Mouse (Mus musculus) gastrocnemius, adult 8-10 months (tissue): ENCODE data around the gene Ctsll3. TPM values are rescaled to one million over a fixed set of nuclear protein-coding genes. Genes with fewer than 3 reads are reported as not detected.

Experiments used
- DNase-seq, 2 experiments: peaks; one replicate each; pipeline ENCODE4 v3.0.0; 2022; ENCODE audit warnings: low spot score in 2 of 2
- total RNA-seq, 4 experiments: library from RNA; stranded (reverse); gene quantifications; 2 replicates each; pipeline ENCODE4 v1.2.4; 2022

Gene Ctsll3
- not detected for total RNA-seq

DNA sequence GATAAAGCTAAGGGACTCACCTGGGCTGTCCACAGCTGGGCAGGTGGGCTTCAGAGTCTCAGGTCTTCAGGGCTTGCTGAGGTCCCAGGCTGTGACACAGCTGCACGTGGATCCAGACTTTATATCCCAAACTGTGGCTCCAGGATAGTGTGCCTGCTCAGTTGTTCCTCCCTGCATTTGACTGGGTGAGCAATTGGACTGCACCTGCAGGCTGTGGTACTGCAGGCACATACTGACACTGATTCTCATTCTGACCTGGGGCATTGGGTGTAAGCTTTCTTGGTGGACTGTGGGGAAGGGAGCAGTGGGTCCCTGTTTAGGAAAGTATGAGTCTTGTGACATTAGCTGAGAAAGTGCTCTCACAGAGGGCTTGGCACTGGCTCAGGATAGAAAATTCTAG, at the start of gene Ctsll3:
Gene Ctsll3 (minus strand): TSS at position 101 of the 400 bp plus-strand sequence.
- no peak for DNase-seq

- DNase-seq: no peak
Observed at GRCm38 (mm10) chr13:60848241-60849120, 45.8 kb upstream of the Ctsll3 start.

GRCm38 (mm10) chr13:60843153-60843552, 40.5 kb upstream of the Ctsll3 start:
- DNase-seq: no peak

DNA sequence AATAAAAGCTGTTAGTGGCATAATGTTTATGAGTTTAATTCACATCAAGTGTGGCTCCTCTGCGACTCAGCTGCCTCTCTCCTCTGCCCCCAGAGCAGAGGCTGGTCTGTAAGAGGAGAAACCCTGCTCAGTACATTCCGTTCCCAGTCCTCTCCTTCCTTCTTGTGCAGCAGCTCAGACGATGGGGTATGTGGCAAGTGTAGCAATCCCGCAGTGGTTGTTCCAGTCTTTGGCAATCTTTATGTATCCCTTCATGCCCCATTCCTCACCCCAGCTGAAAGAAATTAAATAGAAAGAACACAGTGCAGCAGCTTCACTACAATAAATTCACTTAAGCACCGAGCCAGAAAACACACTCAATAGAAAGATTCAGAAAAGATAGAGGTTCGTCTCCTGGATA, 40.1 kb upstream of the Ctsll3 start:
- no peak for DNase-seq

GRCm38 (mm10) chr13:60839353-60839902, 36.8 kb upstream of the Ctsll3 start:
- DNase-seq: no peak

DNA sequence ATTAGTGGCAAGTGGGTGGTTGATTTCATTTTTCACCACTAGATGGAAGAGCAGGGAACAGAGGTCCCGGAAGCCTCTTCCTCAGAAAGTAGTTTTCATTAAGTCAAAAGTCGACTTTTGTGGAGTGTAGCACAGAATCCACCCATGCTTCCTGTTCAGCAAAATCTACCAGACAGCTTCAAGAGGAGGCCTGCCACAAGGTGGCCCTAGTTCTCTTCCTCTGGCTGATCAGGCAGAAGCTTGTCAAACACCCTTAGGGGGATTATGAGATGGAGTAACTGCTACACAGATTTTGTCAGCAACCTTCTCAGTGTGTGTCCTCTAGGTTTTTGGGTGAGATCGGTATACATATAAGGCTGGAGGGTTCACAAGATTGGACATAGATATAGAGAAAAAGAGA, 23.4 kb upstream of the Ctsll3 start:
- DNase-seq: no peak

GRCm38 (mm10) chr13:60820486-60821175, 18.0 kb upstream of the Ctsll3 start:
- no peak for DNase-seq

DNA sequence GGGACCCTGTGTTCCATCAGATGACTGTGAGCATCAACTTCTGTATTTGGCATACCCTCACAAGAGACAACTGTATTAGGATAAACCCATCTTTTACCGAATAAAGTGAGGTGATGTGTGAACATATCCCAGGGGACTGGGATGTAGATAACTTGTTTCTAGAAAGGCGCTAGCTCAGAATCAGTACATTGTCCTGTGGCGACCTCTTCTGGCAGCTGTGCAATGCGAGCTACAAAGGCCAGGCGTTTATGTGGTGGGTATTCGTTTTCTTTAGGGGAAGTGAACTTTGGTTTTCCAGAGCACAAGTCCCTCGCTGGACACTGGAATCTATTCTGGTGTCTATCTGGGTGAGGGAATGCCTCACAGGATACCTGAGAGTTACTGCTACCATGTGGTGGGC, 16.8 kb upstream of the Ctsll3 start:
- no peak for DNase-seq

DNA sequence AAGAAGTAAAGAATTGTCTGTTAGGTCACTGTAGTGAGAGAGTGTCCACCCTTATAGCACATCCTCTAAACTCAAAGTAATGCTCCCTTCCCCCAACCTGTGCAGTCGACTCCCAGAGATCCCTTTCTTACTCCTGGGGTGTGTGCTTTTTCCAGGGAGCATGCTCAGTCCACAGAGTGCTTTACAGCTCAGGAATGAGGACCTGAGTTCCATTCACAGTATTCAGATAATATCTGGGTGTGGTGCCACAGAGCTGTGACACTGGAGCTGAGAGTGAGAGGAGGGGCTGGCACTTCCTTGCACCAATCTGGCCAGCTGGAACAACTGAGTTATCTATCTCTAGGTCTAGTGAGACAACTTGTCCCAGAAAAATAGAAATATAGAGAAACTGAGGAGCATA, 11.1 kb upstream of the Ctsll3 start:
- DNase-seq: no peak

DNA sequence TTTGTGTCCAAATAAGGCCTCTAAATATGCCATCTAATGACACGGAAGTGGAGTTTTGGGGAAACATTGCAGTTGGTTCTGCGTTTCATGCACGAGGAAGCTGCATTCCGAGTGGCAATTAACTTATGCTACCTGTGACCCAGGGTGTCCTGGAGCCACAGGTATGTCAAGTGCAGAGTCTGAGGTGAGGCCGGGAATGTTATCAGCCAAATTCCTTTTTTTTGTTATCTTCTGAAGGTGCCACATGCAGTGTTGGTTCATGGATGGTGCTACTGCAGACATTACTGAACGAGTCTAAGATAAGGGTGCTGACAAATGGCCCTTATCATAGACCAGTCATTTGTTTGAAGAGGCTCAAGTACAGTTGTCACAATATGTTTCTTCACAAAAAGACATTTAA, 10.1 kb upstream of the Ctsll3 start:
- no peak for DNase-seq

- no peak for DNase-seq
Observed at GRCm38 (mm10) chr13:60809690-60810089, 7.0 kb upstream of the Ctsll3 start.

DNA sequence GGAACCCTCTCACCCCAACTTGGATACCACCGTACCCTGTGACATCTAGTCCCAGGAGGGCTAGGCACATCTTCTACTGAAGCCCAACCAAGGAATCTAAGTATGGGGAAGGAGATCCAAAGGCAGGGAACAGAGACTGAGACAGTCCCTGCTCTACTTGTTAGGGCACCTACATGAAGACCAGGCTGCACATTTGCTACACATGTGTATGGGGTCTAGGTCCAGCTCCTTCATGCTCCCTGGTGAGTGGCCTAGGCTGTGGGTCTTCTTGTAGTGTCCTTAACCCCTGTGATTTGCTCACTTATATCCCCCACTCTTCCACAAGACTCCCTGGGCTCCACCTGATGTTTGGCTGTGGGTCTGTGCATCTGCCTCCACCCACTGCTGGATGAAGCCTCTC, 13.2 kb downstream of the Ctsll3 start:
- DNase-seq: no peak

DNA sequence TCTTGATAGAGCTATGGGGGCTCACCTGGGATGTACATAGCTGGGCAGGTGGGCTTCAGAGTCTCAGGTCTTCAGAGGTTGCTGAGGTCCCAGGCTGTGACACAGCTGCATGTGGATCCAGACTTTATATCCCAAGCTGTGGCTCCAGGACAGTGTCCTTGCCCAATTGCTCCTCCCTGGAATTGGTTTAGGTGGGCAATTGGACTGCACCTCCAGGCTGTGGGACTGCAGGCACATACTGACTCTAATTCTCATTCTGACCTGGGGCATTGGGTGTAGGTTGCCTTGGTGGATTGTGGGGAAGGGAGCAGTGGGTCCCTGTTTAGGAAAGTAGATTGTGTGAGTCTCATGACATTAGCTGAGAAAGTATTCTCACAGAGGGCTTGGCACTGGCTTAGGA, 16.4 kb downstream of the Ctsll3 start, which contains the start of gene BC051665:
Gene BC051665 (minus strand): TSS at position 101 of the 400 bp plus-strand sequence.
- DNase-seq: no peak

DNA sequence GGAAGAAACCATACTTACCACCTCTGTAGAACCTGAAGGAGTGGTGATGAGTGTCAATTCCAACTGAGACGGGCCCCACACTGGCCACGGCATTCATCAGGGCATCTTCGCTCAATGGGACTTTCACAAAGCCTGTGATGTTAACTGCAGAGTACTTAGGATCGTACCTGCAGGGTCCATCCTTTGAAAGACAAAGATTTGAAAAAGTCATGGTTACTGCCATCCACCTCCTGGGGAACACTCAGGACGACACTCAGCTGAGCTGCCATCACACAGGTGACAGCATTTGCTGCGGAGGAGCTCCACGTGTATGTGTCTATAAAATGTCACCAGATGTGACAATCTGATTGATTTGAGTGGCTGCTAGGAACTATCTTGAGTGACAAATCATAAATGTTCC, 19.3 kb downstream of the Ctsll3 start:
- no peak for DNase-seq

DNA sequence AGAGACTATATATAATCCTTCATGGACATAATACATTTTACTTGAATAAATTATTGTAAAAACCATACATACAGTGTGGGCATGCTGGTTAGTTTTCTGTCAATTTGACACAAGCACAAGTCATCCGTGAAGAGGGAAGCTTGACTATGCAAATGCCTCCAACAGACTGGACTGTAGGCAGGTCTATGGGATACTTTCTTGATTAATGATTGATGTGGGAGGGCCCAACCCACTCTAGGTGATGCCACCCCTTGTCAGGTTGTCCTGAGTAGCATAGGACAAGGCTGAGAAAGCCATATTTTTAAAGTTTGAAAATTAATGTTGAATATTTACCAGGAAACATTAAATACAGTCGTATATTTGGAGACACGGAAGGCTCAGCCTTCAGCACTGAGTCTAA, 22.1 kb downstream of the Ctsll3 start:
- no peak for DNase-seq

GRCm38 (mm10) chr13:60761161-60761560, 41.5 kb downstream of the Ctsll3 start:
- no peak for DNase-seq

DNA sequence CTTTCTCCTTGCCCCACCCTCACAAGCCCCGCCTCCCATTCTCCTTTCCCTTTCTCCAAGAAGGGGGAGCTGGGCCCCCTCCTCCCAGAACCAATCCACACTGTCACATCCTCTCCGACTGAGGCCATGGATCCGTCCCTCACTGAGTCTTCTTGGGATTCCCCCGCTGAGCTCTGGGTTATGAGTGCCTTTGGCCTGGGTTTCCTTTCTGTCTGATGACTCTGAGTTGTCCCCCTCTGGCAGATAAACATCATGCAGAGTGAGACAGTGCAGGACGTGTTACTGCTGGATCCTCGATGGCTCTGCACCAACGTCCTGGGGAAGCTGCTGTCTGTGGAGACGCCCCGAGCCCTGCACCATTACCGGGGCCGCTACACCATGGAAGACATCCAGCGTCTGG, 42.3 kb downstream of the Ctsll3 start:
- DNase-seq: no peak

DNA sequence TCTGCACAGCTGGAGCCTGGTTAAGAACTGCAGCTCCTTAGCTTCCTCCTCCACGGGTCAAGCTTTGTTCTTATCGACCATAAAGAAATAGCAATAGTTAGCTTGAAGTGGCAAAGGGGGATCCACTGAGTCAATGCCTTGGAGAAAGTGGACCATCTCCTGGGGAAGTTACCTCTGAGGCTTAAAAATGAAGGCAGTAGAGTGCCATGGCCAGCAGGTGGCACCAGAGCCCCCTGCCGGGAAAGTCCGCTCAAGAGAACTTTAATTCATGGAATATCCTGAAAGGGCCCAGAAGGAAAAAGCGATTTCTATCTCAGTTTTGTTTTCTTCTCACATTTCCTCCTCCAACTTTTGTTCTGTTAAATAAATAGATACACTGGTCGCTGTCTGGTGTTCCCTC, 43.5 kb downstream of the Ctsll3 start:
- DNase-seq: no peak

- no peak for DNase-seq
Observed at GRCm38 (mm10) chr13:60757292-60757691, 45.4 kb downstream of the Ctsll3 start.

GRCm38 (mm10) chr13:60755251-60755650, 47.4 kb downstream of the Ctsll3 start:
- no peak for DNase-seq

DNA sequence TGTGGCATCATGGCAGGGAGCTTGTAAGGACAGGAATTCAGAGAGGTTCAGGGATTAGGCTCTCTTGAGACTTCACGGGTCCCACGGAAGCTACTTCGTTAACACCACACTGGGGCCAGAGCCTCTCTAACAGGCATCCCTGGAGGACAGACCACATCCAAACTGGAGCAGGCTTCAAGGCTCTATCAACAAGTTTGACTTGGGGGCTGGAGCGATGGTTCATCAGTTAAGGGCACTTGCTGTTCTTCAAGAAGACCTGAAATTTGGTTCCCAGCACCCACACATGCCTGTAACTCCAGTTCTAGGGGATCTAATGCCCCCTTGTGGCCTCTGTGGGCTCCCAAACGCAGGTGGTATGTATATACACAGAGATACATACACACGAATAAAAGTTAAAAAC, 49.4 kb downstream of the Ctsll3 start:
- no peak for DNase-seq

DNA sequence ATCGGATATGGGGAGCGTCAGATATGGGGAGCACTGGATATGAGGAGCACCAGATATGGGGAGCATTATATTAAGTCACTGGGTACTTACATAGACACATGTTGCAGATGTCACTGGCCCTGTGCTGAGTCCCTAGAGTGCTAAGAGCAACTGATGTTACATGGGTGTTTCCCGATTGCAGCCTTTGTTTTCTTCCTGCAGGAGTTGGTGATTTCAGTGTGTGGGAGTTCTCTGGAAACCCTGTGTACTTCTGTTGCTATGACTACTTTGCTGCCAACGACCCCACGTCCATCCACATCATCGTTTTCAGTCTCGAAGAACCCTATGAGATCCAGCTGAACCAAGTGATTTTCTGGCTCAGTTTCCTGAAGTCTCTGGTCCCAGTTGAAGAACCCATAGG, 51.7 kb downstream of the Ctsll3 start:
- no peak for DNase-seq
